Mouse (Mus musculus) c-Kit-positive CD71-positive TER-119-negative erythroid progenitor cells, embryonic 14.5 days (primary cell): ENCODE results near the gene Olfr1039.
"Not testable (repeated sequence)": the region's sequence is repeated elsewhere in the genome, so short reads cannot be mapped to it uniquely, and the experiment has no call there.

Experiments
- DNase-seq: peaks from one replicate; pipeline ENCODE4 v3.0.0-alpha.2; 2013; ENCODE audit warnings: low read depth

Gene Olfr1039

DNA sequence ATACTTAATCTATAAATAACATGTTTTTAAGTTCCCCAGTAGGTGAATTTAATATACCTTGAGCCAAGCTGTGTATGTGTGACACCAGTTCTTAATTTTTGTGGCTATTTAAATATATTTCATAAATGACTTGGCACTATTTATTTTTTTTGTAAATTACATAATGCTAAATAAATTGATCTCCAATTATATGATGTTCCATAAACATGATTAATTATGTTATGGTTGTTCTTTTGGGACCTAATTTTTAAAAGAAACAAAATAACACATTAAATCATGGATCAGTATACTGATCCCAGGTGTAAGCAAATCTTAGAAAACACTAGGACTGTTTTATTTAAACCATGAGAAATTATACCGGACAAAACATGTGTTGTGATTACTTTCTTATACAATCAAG is at the start of gene Olfr1039:
Gene Olfr1039, minus strand, starts transcription at position 101 of the 400 bp plus-strand sequence.
- no peak for DNase-seq

DNA sequence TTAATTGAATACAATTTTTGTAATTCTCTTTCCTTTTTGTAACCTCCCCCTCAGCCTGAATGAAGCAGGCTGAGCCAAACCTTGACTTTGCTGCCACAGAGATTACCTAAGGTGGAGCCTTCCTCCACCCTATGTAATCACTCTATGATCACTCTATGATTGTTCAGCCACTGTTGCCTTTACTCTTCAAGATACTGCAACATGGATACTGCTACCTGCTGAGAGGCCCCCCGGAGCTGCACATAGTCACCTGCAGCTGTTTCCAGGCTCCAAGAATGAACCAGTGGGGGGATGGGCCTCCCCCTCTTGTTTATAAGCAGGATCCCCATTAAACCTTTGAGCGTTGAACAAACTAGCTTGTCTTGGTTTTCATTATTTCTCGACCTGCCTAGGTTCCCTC is 44.2 kb upstream of the Olfr1039 start:
- DNase-seq, result no peak

DNA sequence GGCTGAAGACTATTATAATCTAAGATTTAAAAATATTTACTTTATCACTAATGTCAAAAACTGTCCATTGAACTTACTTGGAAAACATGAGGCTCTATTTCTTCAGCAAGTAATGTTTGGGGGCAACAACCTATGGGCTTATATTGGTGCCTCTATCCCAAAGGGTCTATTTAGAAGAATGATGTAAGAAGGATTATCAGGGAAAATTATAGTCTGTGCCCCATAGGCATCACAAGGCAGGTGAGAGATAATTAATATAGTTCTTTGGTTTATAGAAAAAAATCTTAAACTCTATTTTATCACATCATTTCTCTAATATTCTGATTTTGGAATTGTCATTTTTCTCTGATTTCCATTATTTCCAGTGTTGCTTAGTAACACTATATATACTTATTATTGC is 42.0 kb upstream of the Olfr1039 start, which contains the start of gene Olfr1044:
Gene Olfr1044, minus strand, starts transcription at position 101 of the 400 bp plus-strand sequence.
- DNase-seq, result no peak

GRCm38 (mm10) chr2:86175422-86175821 is 39.7 kb upstream of the Olfr1039 start:
- not testable (repeated sequence) for DNase-seq

DNA sequence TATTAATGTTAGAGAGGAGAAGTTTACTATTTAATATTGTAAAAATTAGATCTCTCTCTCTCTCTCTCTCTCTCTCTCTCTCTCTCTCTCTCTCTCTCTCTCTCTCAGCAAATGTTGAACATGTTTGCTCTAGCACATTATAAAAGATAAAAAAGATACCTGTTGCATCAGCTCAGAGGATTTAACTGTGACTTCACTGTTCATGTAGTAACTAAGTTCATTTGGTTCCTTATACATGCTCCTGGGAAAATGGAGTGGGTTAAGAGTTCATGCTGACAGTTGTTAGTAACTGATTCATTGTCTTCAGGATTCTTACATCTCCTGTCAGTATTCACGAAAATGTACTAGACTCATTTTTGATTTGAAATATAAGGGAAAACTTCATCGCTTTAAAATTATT is 31.7 kb upstream of the Olfr1039 start, which contains the start of gene Olfr1043:
Gene Olfr1043, minus strand, starts transcription at position 101 of the 400 bp plus-strand sequence.
- DNase-seq, result no peak

DNA sequence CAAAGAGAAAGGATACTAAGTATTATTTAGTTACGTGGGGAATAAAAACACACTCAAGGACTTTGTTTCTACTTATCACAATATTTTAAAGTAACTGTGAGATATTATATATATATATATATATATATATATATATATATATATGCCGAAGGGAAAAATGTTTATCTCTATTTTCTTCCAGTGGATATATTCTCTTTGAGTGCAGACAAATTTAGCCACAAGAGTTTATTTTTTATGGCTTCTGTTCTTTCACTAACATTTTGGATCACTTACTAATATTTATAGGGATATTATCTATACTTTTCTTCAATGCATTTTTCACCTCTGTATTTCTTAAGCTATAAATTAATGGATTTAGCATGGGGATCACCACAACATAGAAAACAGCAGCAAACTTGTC is 26.0 kb upstream of the Olfr1039 start, which contains the start of gene Olfr1042:
Gene Olfr1042, minus strand, starts transcription at position 101 of the 400 bp plus-strand sequence.
- DNase-seq, result no peak

- no peak for DNase-seq
Observed at GRCm38 (mm10) chr2:86146632-86147031, 10.9 kb upstream of the Olfr1039 start, which contains the start of gene Olfr1040. Olfr1040 (minus strand) TSS chr2:86146732.

DNA sequence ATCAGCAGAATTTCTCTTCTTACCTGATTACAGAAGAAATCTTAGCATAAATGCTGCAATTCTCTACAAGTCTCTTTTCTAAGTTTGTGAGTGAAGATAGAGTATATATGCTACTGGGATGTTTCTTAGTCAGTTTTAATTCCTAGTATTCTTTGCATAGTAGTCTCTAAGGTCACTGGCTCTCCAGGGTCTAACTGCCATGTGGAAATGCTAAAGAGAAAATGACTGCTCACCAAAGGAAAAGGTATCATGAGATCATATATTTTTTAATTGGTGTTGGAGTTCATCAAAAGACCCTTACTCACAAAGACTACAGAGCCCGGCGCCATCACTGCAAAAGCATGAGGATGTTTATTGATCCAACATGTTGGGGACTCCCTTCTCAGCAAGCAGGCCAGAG is 48.4 kb downstream of the Olfr1039 start, which contains the start of gene Olfr1037:
Gene Olfr1037, minus strand, starts transcription at position 101 of the 400 bp plus-strand sequence.
- no peak for DNase-seq

GRCm38 (mm10) chr2:86080478-86080877 is 55.2 kb downstream of the Olfr1039 start:
- DNase-seq, result not testable (repeated sequence)
